Mouse (Mus musculus) embryonic facial prominence, embryonic 12.5 days (tissue): Measurements from ENCODE around the gene Gm13043. TPM values are rescaled to one million over a fixed set of nuclear protein-coding genes. Genes with fewer than 3 reads are reported as not detected.
"Not testable (repeated sequence)": the region's sequence is repeated elsewhere in the genome, so short reads cannot be mapped to it uniquely, and the experiment has no call there.

Source experiments
- ATAC-seq: fragments of 200-750 bp; cut with Nextera tagmentation; 2 replicates; pipeline ENCODE4 v1.8.0; 2017; ENCODE audit not compliant: insufficient number of reproducible peaks, insufficient read depth, low FRiP score, low TSS enrichment
- H3K27ac ChIP-seq: fragments of 300-500 bp; sonication (generic); 2 replicates; pipeline ENCODE4 v1.5.1; 2016; ENCODE audit warnings: mild to moderate bottlenecking
- H3K27me3 ChIP-seq: fragments of 300-500 bp; sonication (generic); 2 replicates; pipeline ENCODE4 v1.6.1; 2016; ENCODE audit warnings: mild to moderate bottlenecking, moderate library complexity
- H3K36me3 ChIP-seq: fragments of 300-500 bp; sonication (generic); 2 replicates; pipeline ENCODE4 v1.6.1; 2016; ENCODE audit warnings: mild to moderate bottlenecking
- H3K4me1 ChIP-seq: fragments of 300-500 bp; sonication (generic); 2 replicates; pipeline ENCODE4 v1.6.1; 2016
- H3K4me2 ChIP-seq: fragments of 300-500 bp; sonication (generic); replicated peaks from 2 replicates; pipeline ENCODE4 v1.6.1; 2016; ENCODE audit warnings: mild to moderate bottlenecking, moderate library complexity
- H3K4me3 ChIP-seq: fragments of 300-500 bp; sonication (generic); 2 replicates; pipeline ENCODE4 v1.5.1; 2016; ENCODE audit warnings: mild to moderate bottlenecking
- H3K9ac ChIP-seq: fragments of 300-500 bp; sonication (generic); 2 replicates; pipeline ENCODE4 v1.6.1; 2016; ENCODE audit warnings: mild to moderate bottlenecking, moderate library complexity
- H3K9me3 ChIP-seq: fragments of 300-500 bp; sonication (generic); 2 replicates; pipeline ENCODE4 v1.6.1; 2016; ENCODE audit warnings: mild to moderate bottlenecking, moderate library complexity
- WGBS: fragments of 180-500 bp; shearing (Covaris S2); methylation state at CpG from one replicate; pipeline ENCODE4 v1.1.7; 2016; 5-methylcytosine and 5-hydroxymethylcytosine counted together
- polyA plus RNA-seq: library from polyadenylated mRNA; unstranded; fragments of >200 nt; fragmentation: Nextera tagmentation; extraction: Ambion mirVana; gene quantifications from 2 replicates; pipeline ENCODE4 v1.2.1, GENCODE M21; 2016

Gene Gm13043
- not detected in 2 replicates for polyA plus RNA-seq

GRCm38 (mm10) chr4:143511043-143511442 is at the start of gene Gm13043:
Gene Gm13043 (plus strand): TSS chr4:143511343.
- no peaks in the 10 kb centered on the region for H3K27me3 ChIP-seq
- no peak within 1 kb of the TSS for H3K4me2 ChIP-seq
- H3K4me1 ChIP-seq = no peaks in the 10 kb centered on the region
- 79% methylated on average over 3 of the region's 3 CpGs for WGBS
- ATAC-seq = no peak
- H3K9me3 ChIP-seq = 0 out of 2 replicates have a peak, but pooled peaks cover 3% of the 10 kb centered on the region
- no peak within 1 kb of the TSS for H3K4me3 ChIP-seq
- no peaks in the 10 kb centered on the region for H3K36me3 ChIP-seq
- no peak within 1 kb of the TSS for H3K27ac ChIP-seq
- no peak within 1 kb of the TSS for H3K9ac ChIP-seq

- WGBS = no CpG with 5 or more reads among the region's 3 CpGs
- H3K9ac ChIP-seq, H3K27ac ChIP-seq, H3K9me3 ChIP-seq, H3K4me3 ChIP-seq, H3K4me2 ChIP-seq, ATAC-seq, H3K36me3 ChIP-seq, H3K27me3 ChIP-seq, H3K4me1 ChIP-seq: not testable (repeated sequence)
These were observed 24.5 kb downstream of the Gm13043 start, which contains the start of gene Gm13040 for GRCm38 (mm10) chr4:143535654-143536053. Gene Gm13040 (plus strand): TSS chr4:143535954.

- H3K4me3 ChIP-seq, ATAC-seq, H3K9me3 ChIP-seq, H3K36me3 ChIP-seq, H3K27ac ChIP-seq, H3K4me1 ChIP-seq, H3K4me2 ChIP-seq, H3K27me3 ChIP-seq, H3K9ac ChIP-seq: not testable (repeated sequence)
- no CpG with 5 or more reads among the region's 3 CpGs for WGBS
These were observed 40.3 kb downstream of the Gm13043 start, which contains the start of the genes BC080695 and Gm13057 for GRCm38 (mm10) chr4:143551400-143551799. Gene BC080695 (plus strand): TSS chr4:143551700. Gene Gm13057 (plus strand): TSS chr4:143551709.

Other genes with a start within 250 kb of the Gm13043 start
- 37.1 and 39.0 TPM in 2 replicates for gene Pdpn, start 211.8 kb upstream of the Gm13043 start, polyA plus RNA-seq
- gene Lrrc38, start 161.6 kb upstream of the Gm13043 start, polyA plus RNA-seq = 0.40 and 0.43 TPM in 2 replicates
- not detected in 2 replicates for gene Pramel1, start 116.9 kb upstream of the Gm13043 start, polyA plus RNA-seq
- 25.4 and 25.5 TPM in 2 replicates for gene Pramef8, start 98.9 kb upstream of the Gm13043 start, polyA plus RNA-seq
- not detected in 2 replicates for gene Oog4, start 61.0 kb upstream of the Gm13043 start, polyA plus RNA-seq
- gene Gm13040, start 24.6 kb downstream of the Gm13043 start, polyA plus RNA-seq = not detected in 2 replicates
- gene BC080695, start 40.4 kb downstream of the Gm13043 start, polyA plus RNA-seq = not detected in 2 replicates
- gene Gm13057, start 40.4 kb downstream of the Gm13043 start, polyA plus RNA-seq = not detected in 2 replicates
- not detected in 2 replicates for gene Gm13083, start 103.7 kb downstream of the Gm13043 start, polyA plus RNA-seq
- not detected in 2 replicates for gene Gm13088, start 145.9 kb downstream of the Gm13043 start, polyA plus RNA-seq
- not detected in 2 replicates for gene Gm13089, start 191.4 kb downstream of the Gm13043 start, polyA plus RNA-seq
- gene Gm13078, start 208.1 kb downstream of the Gm13043 start, polyA plus RNA-seq = not detected in 2 replicates